8 mouse cellular contexts compared by ENCODE assay signal in the genomic region with DNA sequence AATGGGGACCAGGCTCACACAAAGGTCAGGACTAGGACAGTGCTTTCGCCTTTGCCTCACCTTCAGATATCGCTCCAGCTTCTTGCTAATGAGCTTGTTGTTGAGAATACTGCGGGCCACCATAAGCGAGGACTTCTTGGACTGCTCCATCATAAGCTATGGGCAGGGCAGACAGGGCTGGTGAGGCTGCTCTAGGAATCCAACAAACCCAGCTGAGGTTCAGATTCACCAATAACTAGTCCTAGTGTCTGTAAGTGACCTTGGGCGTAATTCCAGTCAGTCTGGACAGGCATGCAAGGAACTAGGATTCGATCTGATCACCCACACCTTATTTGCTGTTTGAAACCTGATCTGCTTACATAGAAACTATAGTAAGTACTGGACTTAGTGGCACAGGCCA. TPM values are rescaled to one million over a fixed set of nuclear protein-coding genes. Genes with fewer than 3 reads are reported as not detected.
DNase-seq lines count a peak whose midpoint lies in the region; ATAC-seq and TF ChIP-seq lines count a peak whose summit lies in the region.

No protein-coding gene starts in this region.

- no peaks in the 10 kb centered on the region; the same call in 1 of the 2 replicates for H3K4me1 ChIP-seq in kidney, adult 2 months (ENCODE audit: control insufficient read depth, insufficient read depth, low read length)
- H3K4me1 ChIP-seq in bone marrow, adult 2 months (ENCODE audit: control insufficient read depth, insufficient read depth, low read length), result no peaks in the 10 kb centered on the region; the same call in 1 of the 2 replicates
- peaks cover 22% of the 10 kb centered on the region for H3K4me1 ChIP-seq in heart, embryonic 16.5 days (ENCODE audit: control insufficient read depth, insufficient read depth, low read length)
- peaks cover 39% of the 10 kb centered on the region for H3K4me1 ChIP-seq in liver, embryonic 15.5 days (replicated peaks)

- WGBS in kidney, adult 2 months, result 10% methylated on average over 6 of the region's 6 CpGs
- WGBS in bone marrow, adult 2 months, result 36% methylated on average over 6 of the region's 6 CpGs
- WGBS in heart, embryonic 16.5 days, result 14% methylated on average over 6 of the region's 6 CpGs
- 21% methylated on average over 6 of the region's 6 CpGs for WGBS in liver, embryonic 15.5 days (ENCODE audit: insufficient replicate concordance)

- TF ChIP-seq POLR2A in kidney, adult 2 months (IDR thresholded peaks at IDR 0.05; ENCODE audit: low read depth, low read length), result no peak
- no peak for TF ChIP-seq POLR2A in bone marrow, adult 2 months (IDR thresholded peaks at IDR 0.05; ENCODE audit: borderline replicate concordance, control insufficient read depth, low read depth, low read length)

- peak overlapping the region; percentile 74 for H3K4me3 ChIP-seq in kidney, adult 2 months (ENCODE audit: insufficient read depth, low read depth, low read length)
- H3K4me3 ChIP-seq in bone marrow, adult 2 months (replicated peaks; ENCODE audit: control insufficient read depth, low read depth, low read length), result peak overlapping the region; percentile 98
- H3K4me3 ChIP-seq in heart, embryonic 16.5 days (ENCODE audit: low read length), result peak overlapping the region; percentile 99
- peak overlapping the region; percentile 96 for H3K4me3 ChIP-seq in liver, embryonic 15.5 days (replicated peaks)

- DNase-seq in kidney, adult 2 months, result peak; percentile 24
- DNase-seq in kidney, postnatal 14 days, result no peak
- no peak for DNase-seq in layer of hippocampus, postnatal 36 days
- DNase-seq in urinary bladder, postnatal 25 days (ENCODE audit: low spot score), result no peak
- no peak for DNase-seq in spleen, postnatal 14 days (ENCODE audit: low spot score in 2 of 2)

- no peaks in the 10 kb centered on the region; the same call in 1 of the 2 replicates for H3K36me3 ChIP-seq in kidney, adult 2 months (ENCODE audit: control insufficient read depth, insufficient read depth, low read length)
- H3K36me3 ChIP-seq in heart, embryonic 16.5 days (ENCODE audit: control insufficient read depth, insufficient read depth), result peaks cover 27% of the 10 kb centered on the region
- peaks cover 51% of the 10 kb centered on the region for H3K36me3 ChIP-seq in liver, embryonic 15.5 days (replicated peaks)

- no peak for TF ChIP-seq CTCF in kidney, adult 2 months (conservative IDR thresholded peaks at IDR 0.05; ENCODE audit: insufficient read depth, insufficient read length, low read depth, low read length)
- no peak for TF ChIP-seq CTCF in bone marrow, adult 2 months (IDR thresholded peaks at IDR 0.05; ENCODE audit: control insufficient read depth, insufficient read depth, low read length)

- H3K9me3 ChIP-seq in heart, embryonic 16.5 days (replicated peaks; ENCODE audit: control insufficient read depth, low read length), result no peaks in the 10 kb centered on the region
- H3K9me3 ChIP-seq in liver, embryonic 15.5 days (replicated peaks), result no peaks in the 10 kb centered on the region

- no peaks in the 10 kb centered on the region for H3K27me3 ChIP-seq in kidney, adult 2 months (replicated peaks; ENCODE audit: control insufficient read depth, insufficient read depth, low read length)
- no peaks in the 10 kb centered on the region for H3K27me3 ChIP-seq in heart, embryonic 16.5 days (ENCODE audit: control insufficient read depth, insufficient read depth, low read length)
- no peaks in the 10 kb centered on the region for H3K27me3 ChIP-seq in liver, embryonic 15.5 days

- H3K27ac ChIP-seq in kidney, adult 2 months (ENCODE audit: insufficient read depth, low read depth, low read length), result peak overlapping the region; percentile 63
- H3K27ac ChIP-seq in bone marrow, adult 2 months (ENCODE audit: control insufficient read depth, insufficient read depth, low read depth, low read length, poor library complexity), result peak overlapping the region; percentile 88
- H3K27ac ChIP-seq in heart, embryonic 16.5 days (ENCODE audit: low read length), result peak overlapping the region; percentile 98
- peak overlapping the region; percentile 95 for H3K27ac ChIP-seq in liver, embryonic 15.5 days (replicated peaks)

- H3K4me2 ChIP-seq in heart, embryonic 16.5 days (ENCODE audit: low read depth, low read length), result peak overlapping the region; percentile 88
- peak overlapping the region; percentile 91 for H3K4me2 ChIP-seq in liver, embryonic 15.5 days

- no peak for ATAC-seq in heart, embryonic 16.5 days (replicated peaks; ENCODE audit: extremely low read depth, insufficient read depth, low FRiP score)
- ATAC-seq in liver, embryonic 15.5 days (ENCODE audit: insufficient read depth), result no peak

- peak overlapping the region; percentile 77 for H3K9ac ChIP-seq in heart, embryonic 16.5 days (ENCODE audit: low read length)
- peak overlapping the region; percentile 81 for H3K9ac ChIP-seq in liver, embryonic 15.5 days

RNA-seq across cellular contexts. Expression of a gene that starts 0.8 kb away (rescaled TPM):
- 36.9 and 48.0 TPM in 2 replicates for polyA plus RNA-seq in kidney, adult 2 months (2012; rRNA removed)
- 76.5 and 113 TPM in 2 replicates for polyA plus RNA-seq in bone marrow, adult 2 months (2011; ENCODE audit: insufficient read depth, insufficient read length, low replicate concordance, missing spikeins)
- 75.8 and 81.4 TPM in 2 replicates for polyA plus RNA-seq in heart, embryonic 16.5 days (2015; fragmentation: Nextera tagmentation; extraction: Ambion mirVana)
- polyA plus RNA-seq in liver, embryonic 15.5 days (2015; fragmentation: Nextera tagmentation; extraction: Ambion mirVana), result 29.1 and 32.3 TPM in 2 replicates
- 100 to 1,000 TPM in 1 of 2 experiments, 10 to 100 TPM in 1; 89.0 to 107 TPM for total RNA-seq in layer of hippocampus, postnatal 36 days (2021)

RNA-seq across cellular contexts. Expression of a gene that starts 28.6 kb away (rescaled TPM):
- polyA plus RNA-seq in kidney, adult 2 months (2012; rRNA removed), result 71.5 and 96.4 TPM in 2 replicates
- 141 and 225 TPM in 2 replicates for polyA plus RNA-seq in bone marrow, adult 2 months (2011; ENCODE audit: insufficient read depth, insufficient read length, low replicate concordance, missing spikeins)
- polyA plus RNA-seq in heart, embryonic 16.5 days (2015; fragmentation: Nextera tagmentation; extraction: Ambion mirVana), result 99.2 and 107 TPM in 2 replicates
- 36.1 and 39.1 TPM in 2 replicates for polyA plus RNA-seq in liver, embryonic 15.5 days (2015; fragmentation: Nextera tagmentation; extraction: Ambion mirVana)
- total RNA-seq in layer of hippocampus, postnatal 36 days (2021), result 100 to 1,000 TPM; 203 to 228 TPM

RNA-seq across cellular contexts. Expression of a gene that starts 37.3 kb away (rescaled TPM):
- 27.0 and 33.7 TPM in 2 replicates for polyA plus RNA-seq in kidney, adult 2 months (2012; rRNA removed)
- polyA plus RNA-seq in bone marrow, adult 2 months (2011; ENCODE audit: insufficient read depth, insufficient read length, low replicate concordance, missing spikeins), result 43.6 and 129 TPM in 2 replicates
- 54.1 and 55.4 TPM in 2 replicates for polyA plus RNA-seq in heart, embryonic 16.5 days (2015; fragmentation: Nextera tagmentation; extraction: Ambion mirVana)
- polyA plus RNA-seq in liver, embryonic 15.5 days (2015; fragmentation: Nextera tagmentation; extraction: Ambion mirVana), result 31.5 and 34.7 TPM in 2 replicates
- total RNA-seq in layer of hippocampus, postnatal 36 days (2021), result 100 to 1,000 TPM; 107 to 127 TPM
